Mouse (Mus musculus): Measurements from ENCODE around the gene Nprl2. TPM values are rescaled to one million over a fixed set of nuclear protein-coding genes. Genes with fewer than 3 reads are reported as not detected.

Nprl2 gene
- polyA plus RNA-seq, 1 experiment from 2014 or later = 45.7 TPM

DNA sequence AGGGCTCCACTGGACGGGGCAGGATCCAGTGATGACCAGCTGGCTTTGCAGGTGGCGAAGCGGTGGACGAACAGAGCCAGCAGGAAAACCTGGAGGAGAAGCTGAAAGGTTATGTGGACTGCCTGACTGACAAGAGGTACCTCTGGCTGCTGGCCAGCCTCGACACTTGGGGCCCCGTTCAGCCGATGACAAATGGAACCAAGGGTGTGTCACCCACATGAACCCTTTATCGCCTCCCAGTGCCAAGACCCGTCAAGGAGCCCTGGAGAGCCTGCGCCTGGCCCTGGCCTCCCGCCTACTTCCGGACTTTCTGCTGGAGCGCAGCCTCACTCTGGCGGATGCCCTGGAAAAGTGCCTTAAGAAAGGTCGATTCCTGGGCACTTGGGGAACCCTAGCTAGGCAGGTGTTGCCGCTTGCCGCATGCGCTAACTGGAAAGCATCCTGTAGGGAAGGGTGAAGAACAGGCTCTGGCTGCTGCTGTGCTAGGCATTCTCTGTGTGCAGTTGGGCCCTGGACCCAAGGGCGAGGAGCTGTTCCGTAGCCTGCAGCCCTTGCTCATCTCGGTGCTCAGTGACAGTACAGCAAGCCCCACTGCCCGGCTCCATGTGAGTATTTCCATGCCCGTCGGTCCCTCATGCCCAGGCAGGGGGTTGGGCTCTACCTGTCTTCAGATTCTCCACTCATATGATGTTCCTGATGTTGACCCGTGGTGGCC lies 48.2 kb downstream of the Nprl2 start:
- Histone ChIP-seq H3K27me3 (ENCODE audit: insufficient read depth, poor library complexity, severe bottlenecking) (no peaks in the 10 kb centered on the region), H3K36me3 (peaks cover 58% of the 10 kb centered on the region), H3K4me1 (replicated peaks) (peaks cover 47% of the 10 kb centered on the region), H3K27ac (no peak overlapping the region), H3K4me3 (no peak overlapping the region), H3K9me3 (no peaks in the 10 kb centered on the region)
- 91% methylated on average over 25 of the region's 25 CpGs for WGBS
- DNase-seq (ENCODE audit: low spot score) = no peak

DNA sequence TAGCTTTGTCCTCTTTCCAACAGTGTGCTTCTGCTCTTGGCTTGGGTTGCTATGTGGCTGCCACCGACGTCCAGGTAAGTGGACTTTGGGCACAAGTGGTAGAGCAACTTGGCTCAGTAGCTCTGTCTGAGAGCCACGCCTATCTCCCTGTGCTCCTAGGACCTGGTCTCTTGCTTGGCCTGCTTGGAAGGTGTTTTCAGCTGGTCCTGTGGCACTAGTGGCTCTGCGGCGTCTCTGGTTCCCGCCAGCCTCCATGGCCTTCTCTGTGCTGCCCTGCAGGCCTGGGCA lies 48.7 kb downstream of the Nprl2 start:
- no peak for DNase-seq (ENCODE audit: low spot score)
- Histone ChIP-seq H3K4me3 (no peak overlapping the region), H3K27ac (no peak overlapping the region), H3K27me3 (ENCODE audit: insufficient read depth, poor library complexity, severe bottlenecking) (no peaks in the 10 kb centered on the region), H3K4me1 (replicated peaks) (peaks cover 47% of the 10 kb centered on the region), H3K9me3 (no peaks in the 10 kb centered on the region), H3K36me3 (peaks cover 58% of the 10 kb centered on the region)
- 93% methylated on average over 6 of the region's 6 CpGs for WGBS

DNA sequence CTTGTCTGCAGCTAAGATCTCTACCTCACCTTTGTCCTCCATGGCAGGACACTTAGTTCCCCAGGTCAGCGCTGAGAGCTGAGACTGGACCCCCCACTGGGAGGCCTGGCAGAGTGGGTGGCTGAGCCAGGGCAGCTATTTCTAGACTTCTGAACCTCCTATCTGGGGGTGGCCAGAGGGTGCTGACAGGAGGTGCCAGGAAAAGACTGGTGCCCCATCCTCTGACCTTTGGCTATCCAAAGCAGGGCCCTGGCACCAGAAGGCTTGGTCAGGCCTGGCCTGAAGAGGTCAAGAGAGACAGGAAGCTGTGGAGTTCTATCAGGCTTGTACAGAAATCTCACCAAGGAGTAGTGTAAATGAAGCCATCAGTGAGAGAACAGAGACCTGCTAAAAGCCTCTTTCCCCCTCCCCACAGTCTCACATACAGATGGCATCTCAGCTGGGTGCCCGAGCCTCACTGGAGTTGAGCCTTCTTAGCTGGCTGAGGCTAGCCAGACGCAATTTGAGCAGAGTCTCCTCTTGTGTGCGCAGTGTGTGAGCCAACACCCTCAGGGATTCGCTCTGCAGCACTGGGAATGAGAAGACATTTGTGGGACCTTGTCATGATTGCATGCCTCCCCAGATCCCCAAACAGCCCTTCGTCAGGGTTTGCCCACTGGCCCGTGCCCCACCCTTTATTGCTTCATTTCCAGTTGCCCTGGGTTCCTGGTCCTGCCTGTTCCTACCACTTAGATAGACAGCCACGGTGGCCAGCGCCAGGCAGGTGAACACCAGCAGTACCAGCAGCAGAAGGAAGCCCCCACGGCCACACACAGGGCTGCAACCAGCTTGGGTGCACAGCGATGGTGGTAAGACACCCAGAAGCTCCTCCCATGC lies 51.3 kb downstream of the Nprl2 start:
- 83% methylated on average over 11 of the region's 11 CpGs for WGBS
- peaks cover 34% of the 10 kb centered on the region for H3K4me1 ChIP-seq (replicated peaks)
- H3K27me3 ChIP-seq (ENCODE audit: insufficient read depth, poor library complexity, severe bottlenecking) = no peaks in the 10 kb centered on the region
- no peak overlapping the region for H3K4me3 ChIP-seq
- DNase-seq (ENCODE audit: low spot score) = no peak
- H3K36me3 ChIP-seq = peaks cover 58% of the 10 kb centered on the region
- no peak overlapping the region for H3K27ac ChIP-seq
- no peaks in the 10 kb centered on the region for H3K9me3 ChIP-seq

DNA sequence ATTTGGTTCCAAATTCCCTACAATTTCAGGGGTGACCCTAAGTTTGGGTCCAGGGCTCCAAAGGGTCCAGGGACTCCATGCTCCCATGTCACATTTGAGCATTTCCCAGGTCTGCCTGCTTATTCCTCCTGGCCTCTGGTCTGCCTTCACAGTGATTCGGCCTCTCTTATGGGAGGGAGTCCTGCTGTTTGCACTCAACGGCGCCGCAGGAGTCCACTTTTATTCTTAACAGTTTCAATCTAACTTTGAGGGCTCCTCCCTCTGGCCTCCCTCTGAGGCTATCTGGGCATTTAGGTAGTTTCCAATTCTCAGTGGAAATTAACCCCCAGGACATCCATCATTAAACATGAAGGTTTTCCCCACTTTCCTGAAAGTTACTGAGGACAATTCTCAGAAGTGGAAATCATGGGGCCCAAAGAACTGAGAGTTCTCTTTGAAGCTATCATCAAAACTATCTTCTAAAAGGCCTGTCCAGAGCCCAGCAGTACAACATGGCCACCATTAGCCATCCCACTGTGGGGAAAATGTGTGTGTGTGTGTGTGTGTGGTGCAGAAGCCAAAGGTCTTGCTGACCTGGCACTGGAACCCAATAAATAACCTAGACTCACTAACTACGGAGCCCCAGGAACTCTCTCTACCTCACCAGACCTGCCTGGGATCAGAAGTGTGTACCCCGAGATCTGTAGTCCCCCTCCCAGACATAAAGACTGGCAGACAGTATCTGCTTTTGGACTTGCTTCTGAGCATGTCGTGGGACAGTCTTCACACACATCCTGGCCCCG lies 52.4 kb downstream of the Nprl2 start:
- Histone ChIP-seq H3K27ac (no peak overlapping the region), H3K36me3 (peaks cover 52% of the 10 kb centered on the region), H3K4me3 (no peak overlapping the region), H3K27me3 (ENCODE audit: insufficient read depth, poor library complexity, severe bottlenecking) (no peaks in the 10 kb centered on the region; the same call in 1 of the 2 replicates), H3K4me1 (replicated peaks) (peaks cover 24% of the 10 kb centered on the region), H3K9me3 (no peaks in the 10 kb centered on the region)
- 71% methylated on average over 8 of the region's 8 CpGs for WGBS
- DNase-seq (ENCODE audit: low spot score) = no peak

Other genes with a start within 250 kb of the Nprl2 start
- 8.8 and 9.7 TPM in 2 replicates for gene Cish, start 246.2 kb upstream of the Nprl2 start, polyA plus RNA-seq (2016; fragmentation: Nextera tagmentation; extraction: Ambion mirVana)
- gene Hemk1, start 203.9 kb upstream of the Nprl2 start, polyA plus RNA-seq (2016; fragmentation: Nextera tagmentation; extraction: Ambion mirVana) = 12.1 and 13.4 TPM in 2 replicates
- gene 6430571L13Rik, start 201.6 kb upstream of the Nprl2 start, polyA plus RNA-seq (2016; fragmentation: Nextera tagmentation; extraction: Ambion mirVana) = 1.4 and 2.6 TPM in 2 replicates
- 0.87 and 2.9 TPM in 2 replicates for gene Cacna2d2, start 142.6 kb upstream of the Nprl2 start, polyA plus RNA-seq (2016; fragmentation: Nextera tagmentation; extraction: Ambion mirVana)
- gene Tmem115, start 8.3 kb upstream of the Nprl2 start, polyA plus RNA-seq (2016; fragmentation: Nextera tagmentation; extraction: Ambion mirVana) = 36.5 and 44.8 TPM in 2 replicates
- 25.1 and 25.9 TPM in 2 replicates for gene Cyb561d2, start within 50 bp of the Nprl2 start, polyA plus RNA-seq (2016; fragmentation: Nextera tagmentation; extraction: Ambion mirVana)
- gene Zmynd10, start 5.1 kb downstream of the Nprl2 start, polyA plus RNA-seq (2016; fragmentation: Nextera tagmentation; extraction: Ambion mirVana) = 2.6 and 4.7 TPM in 2 replicates
- gene Rassf1, start 9.3 kb downstream of the Nprl2 start, polyA plus RNA-seq (2016; fragmentation: Nextera tagmentation; extraction: Ambion mirVana) = 46.4 and 48.3 TPM in 2 replicates
- 79.8 and 87.1 TPM in 2 replicates for gene Tusc2, start 21.0 kb downstream of the Nprl2 start, polyA plus RNA-seq (2016; fragmentation: Nextera tagmentation; extraction: Ambion mirVana)
- gene Hyal2, start 25.7 kb downstream of the Nprl2 start, polyA plus RNA-seq (2016; fragmentation: Nextera tagmentation; extraction: Ambion mirVana) = 134 and 135 TPM in 2 replicates
- gene Hyal1, start 34.7 kb downstream of the Nprl2 start, polyA plus RNA-seq (2016; fragmentation: Nextera tagmentation; extraction: Ambion mirVana) = 6.6 and 8.4 TPM in 2 replicates
- gene Naa80, start 36.7 kb downstream of the Nprl2 start, polyA plus RNA-seq (2016; fragmentation: Nextera tagmentation; extraction: Ambion mirVana) = 19.2 and 20.8 TPM in 2 replicates
- gene Hyal3, start 38.6 kb downstream of the Nprl2 start, polyA plus RNA-seq (2016; fragmentation: Nextera tagmentation; extraction: Ambion mirVana) = 0.41 and 0.77 TPM in 2 replicates
- gene Ifrd2, start 45.4 kb downstream of the Nprl2 start, polyA plus RNA-seq (2016; fragmentation: Nextera tagmentation; extraction: Ambion mirVana) = 41.1 and 54.1 TPM in 2 replicates
- gene Sema3b, start 67.0 kb downstream of the Nprl2 start, polyA plus RNA-seq (2016; fragmentation: Nextera tagmentation; extraction: Ambion mirVana) = 3.9 and 5.2 TPM in 2 replicates
- gene Gnai2, start 93.1 kb downstream of the Nprl2 start, polyA plus RNA-seq (2016; fragmentation: Nextera tagmentation; extraction: Ambion mirVana) = 554 and 640 TPM in 2 replicates
- gene Slc38a3, start 127.3 kb downstream of the Nprl2 start, polyA plus RNA-seq (2016; fragmentation: Nextera tagmentation; extraction: Ambion mirVana) = 6.4 and 7.2 TPM in 2 replicates
- 2.6 and 3.1 TPM in 2 replicates for gene Gnat1, start 137.5 kb downstream of the Nprl2 start, polyA plus RNA-seq (2016; fragmentation: Nextera tagmentation; extraction: Ambion mirVana)
- gene Sema3f, start 168.2 kb downstream of the Nprl2 start, polyA plus RNA-seq (2016; fragmentation: Nextera tagmentation; extraction: Ambion mirVana) = 14.5 and 16.4 TPM in 2 replicates
- gene Rbm5, start 228.8 kb downstream of the Nprl2 start, polyA plus RNA-seq (2016; fragmentation: Nextera tagmentation; extraction: Ambion mirVana) = 196 and 204 TPM in 2 replicates